Mouse (Mus musculus): ENCODE measurements around the gene Trim28. TPM values are rescaled to one million over a fixed set of nuclear protein-coding genes. Genes with fewer than 3 reads are reported as not detected.

Trim28 gene
- total RNA-seq, 2 experiments from 2014 or later = 148 to 165 TPM

DNA sequence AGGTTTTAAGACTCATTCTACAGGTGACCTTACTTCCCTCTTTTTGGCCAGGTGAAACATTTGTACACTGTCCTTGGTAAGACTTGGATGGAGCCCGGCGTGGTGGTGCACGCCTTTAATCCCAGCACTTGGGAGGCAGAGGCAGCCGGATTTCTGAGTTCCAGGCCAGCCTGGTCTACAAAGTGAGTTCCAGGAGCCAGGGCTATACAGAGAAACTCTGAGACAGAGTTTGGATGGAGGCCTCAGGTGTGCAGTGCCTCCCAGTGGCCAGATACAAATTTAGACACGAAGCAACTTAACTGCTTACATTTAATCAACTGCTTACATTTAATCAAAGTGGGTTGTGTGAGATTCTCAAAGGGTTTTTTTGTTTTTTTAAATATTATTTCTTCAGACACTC is 32.2 kb downstream of the Trim28 start:
- intact Hi-C loops (cut with DNase I) = no loop called here
- DNase-seq = peak in 1 of 2 experiments; percentile 49

DNA sequence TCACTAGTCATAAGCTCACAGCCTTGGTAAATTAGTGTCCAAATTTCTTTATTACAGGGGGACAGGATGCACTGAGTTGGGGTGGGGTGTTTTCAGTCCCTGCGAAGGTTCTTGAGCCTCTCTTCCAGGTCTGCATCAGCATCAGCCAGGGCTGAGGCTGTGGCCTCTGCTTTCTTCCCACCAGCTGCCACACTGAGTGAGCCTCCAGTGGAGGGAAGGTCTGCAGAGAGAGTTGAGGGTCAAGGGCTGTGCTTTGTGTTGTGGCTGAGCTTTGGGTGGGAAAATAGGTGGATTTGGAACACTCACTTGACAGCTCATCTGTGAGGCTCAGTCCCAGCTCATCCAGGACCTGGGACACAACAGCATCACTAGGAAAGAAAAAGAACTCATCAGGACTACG is 33.1 kb downstream of the Trim28 start:
- intact Hi-C loops (cut with DNase I) = no loop called here
- no peak for DNase-seq

DNA sequence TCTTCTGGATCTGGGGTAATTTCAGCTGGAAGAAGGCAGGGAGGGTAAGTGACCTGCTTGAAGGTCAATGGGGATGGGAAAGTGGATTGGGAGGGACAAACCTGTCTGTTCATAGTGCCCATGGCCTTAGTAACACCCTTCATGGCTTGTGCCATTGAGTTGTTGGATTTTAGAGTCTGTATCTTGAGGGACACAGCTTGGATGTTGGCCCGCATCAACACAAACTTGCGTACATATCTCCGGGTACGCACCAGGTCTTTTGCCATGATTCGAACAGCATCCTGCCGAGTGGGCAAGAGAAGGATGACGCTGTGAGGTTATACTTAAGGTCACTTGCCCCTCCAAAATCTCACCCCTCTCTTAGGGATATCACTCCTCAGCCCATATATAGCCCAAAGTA is 33.6 kb downstream of the Trim28 start:
- intact Hi-C loops (cut with DNase I) = no loop called here
- no peak for DNase-seq

DNA sequence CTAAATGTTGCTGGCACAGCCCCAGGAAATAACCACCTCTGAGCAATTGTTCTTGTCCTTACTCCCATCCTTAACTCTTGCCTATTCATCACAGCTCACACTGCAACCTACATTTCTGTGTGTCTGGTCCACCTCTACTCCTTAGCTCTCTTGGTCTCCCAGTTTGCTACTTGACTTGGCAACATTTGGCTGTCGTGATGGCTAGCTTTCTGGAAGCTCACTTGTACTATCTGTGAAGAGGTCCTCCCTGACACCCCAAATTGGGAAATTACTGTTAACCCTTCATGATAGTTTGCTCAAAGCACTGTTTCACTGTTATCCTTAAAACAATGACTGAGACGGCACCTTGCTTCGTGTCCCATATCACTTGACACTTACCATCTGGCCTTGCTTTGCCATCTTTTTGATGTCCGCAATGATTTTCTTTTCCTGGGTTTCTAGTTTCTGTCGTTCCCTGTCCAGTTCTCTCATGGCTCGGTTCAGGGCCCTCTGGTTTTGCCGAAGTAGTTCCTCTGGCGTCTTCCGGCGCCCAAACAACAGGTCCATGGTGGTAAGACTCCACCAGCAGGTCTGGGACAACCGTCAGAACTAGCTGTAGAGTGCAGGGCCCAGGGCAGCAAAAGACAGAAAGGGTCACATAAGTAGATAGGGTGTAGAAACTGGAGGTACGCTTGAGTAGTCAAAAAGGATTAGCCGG is 34.7 kb downstream of the Trim28 start:
- DNase-seq = no peak
- intact Hi-C loops (cut with DNase I) = no loop called here

DNA sequence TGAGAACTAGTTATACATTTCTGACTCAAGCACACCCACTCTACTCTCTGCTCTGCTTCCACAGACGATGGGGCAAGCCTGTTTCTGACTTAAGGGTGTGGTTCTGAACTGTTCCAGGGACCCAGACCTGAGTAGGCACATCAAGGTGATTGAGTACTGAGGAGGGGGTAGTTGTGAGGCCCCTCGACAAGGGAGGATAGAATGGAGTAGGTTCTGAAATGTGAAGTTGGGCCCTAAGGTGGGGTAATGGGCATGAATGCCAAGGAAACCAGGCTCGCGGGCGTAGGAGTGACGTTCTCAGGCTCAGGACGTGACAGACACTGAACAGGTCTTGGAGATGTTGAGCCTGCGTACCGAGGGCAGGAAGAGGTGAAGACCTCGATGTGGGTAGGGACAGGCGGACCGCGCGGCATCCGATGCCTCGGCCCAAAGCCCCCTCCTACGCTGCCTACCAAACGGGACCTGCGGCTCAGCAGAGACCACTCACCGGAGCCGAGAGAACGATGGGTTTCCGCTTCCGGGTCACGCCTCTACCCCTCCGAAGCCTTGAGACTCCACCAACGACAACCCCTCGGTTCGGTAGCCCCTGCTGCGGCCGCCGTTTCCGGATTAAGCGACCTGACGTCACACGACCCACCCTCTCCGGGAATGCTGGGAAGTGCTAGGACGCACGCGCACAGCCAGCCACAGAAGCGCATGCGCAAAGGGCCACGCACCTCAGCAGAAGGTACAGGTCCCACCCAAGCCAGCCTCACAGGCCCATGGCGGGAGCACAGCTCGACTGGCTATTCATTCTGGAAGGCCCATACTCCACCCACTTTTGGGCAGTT is 35.4 kb downstream of the Trim28 start, which contains the start of gene Chmp2a:
Gene Chmp2a, minus strand, starts transcription at position 660 of the 830 bp plus-strand sequence.
- intact Hi-C loops (cut with DNase I) = no loop called here
- peak; percentile 97 to 98 for DNase-seq

DNA sequence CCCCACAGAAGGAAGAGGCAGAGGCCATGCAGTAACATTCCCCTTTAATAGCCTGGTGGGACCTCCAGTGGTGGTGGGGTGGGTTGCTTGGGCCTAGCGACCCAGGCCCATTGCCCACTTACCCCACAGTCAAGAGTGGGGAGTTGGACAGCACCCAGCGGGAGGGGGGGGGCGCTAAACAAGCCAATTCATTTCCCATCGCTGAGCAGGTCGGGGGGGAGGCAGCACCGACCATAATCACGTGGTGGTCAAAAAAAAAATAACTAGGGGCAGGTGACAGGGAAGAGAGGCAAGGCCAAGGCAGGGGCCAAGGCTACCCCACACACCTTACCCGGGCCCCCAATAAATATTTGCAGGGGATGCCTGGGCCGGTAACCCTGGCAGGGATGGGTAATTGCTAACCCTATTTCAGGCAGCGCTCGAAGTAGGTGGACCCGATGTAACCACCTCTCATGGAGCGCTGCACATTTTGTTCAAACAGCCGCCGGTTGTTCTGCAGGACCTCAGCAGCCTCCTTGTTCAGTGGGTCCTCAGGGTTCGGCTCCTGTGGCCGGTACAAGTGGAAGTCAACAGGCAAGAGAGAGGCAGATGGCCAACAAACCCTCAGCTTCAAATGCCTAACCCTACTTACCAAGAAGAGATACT is 36.4 kb downstream of the Trim28 start:
- no peak for DNase-seq
- intact Hi-C loops (cut with DNase I) = loop anchor here (5.0 kb wide), 2 partner anchors 58 to 113 kb away; partner anchors contain the start of genes Rps5 and Zfp446

DNA sequence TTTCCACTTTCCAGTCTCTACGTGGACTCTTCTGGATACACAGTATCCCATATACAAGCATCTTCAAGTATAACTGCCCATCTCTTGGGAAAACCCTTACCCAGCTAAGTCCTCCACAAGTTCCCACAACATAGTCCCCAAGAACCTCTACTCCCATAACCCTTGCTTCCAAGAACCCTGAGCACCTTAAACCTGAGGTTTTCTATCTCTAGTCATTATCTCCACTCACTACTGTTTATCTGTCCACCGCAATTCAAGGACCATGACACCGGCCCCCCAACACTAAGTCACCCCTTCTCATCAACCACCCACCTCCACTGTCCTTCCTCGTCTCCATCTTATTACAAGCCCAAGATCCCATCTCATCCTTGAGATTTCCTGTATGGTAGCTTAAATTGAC is 37.9 kb downstream of the Trim28 start:
- intact Hi-C loops (cut with DNase I) = loop anchor here (5.0 kb wide), 2 partner anchors 60 to 115 kb away; partner anchors contain the start of genes Rps5 and Zfp446
- DNase-seq = no peak

DNA sequence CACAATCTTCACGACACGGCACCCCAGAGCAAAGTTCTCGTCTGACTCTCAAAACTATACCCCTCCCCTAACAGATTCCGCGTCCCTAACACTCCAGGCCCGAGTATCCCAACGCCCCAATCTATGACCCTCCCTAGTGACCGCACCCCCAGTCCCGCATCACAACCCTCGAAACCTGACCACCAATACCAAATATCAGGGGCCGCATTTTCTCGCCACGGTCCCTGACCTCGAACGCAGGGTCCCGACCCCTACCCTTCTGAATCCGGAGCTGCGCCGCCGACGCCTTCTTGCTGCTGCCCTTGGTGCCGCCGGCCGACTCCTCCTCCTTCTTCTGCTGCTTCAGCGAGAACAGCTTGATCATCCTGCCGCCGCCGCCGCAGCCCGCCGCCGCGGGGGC is 38.5 kb downstream of the Trim28 start:
- intact Hi-C loops (cut with DNase I) = loop anchor here (5.0 kb wide), 2 partner anchors 60 to 115 kb away; partner anchors contain the start of genes Rps5 and Zfp446
- peak in 1 of 2 experiments; percentile 63 for DNase-seq

DNA sequence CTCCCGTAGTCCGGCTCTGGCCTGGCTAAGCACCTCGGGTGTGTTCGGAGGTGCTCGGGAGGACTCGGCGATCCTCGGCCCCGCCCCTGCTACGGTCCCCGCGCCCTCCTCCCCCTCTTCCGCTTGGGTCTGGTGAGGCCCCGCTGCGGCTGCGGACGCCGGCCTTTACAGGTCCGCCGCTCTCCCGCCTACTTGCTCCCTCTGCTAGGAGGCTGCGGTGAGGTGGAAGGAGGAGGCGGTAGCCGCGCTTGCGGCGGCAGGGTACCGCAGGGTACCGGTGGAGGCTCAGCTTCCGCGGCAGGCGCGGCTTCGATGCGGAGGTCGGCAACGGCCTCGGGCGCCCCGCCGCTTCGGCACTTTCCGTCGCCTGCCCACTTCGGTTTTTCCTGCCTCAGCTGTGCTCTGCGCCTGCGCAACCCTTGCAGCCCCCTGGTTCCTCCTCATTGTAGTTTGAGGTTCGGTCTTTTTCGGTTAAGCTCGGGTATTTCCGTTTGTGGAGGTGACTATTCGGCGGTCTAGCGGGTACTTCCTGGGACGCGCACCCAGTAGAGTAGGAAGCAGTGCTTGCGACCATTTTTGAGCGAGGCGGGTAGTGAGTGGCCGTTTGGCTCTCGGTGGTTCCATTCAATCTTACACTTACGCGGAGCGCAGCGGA is 39.1 kb downstream of the Trim28 start, which contains the start of gene Ube2m:
Gene Ube2m, minus strand, starts transcription at position 375 of the 655 bp plus-strand sequence.
- DNase-seq = peak; percentile 99
- intact Hi-C loops (cut with DNase I) = loop anchor here (5.0 kb wide), 2 partner anchors 61 to 116 kb away; partner anchors contain the start of genes Rps5 and Zfp446

DNA sequence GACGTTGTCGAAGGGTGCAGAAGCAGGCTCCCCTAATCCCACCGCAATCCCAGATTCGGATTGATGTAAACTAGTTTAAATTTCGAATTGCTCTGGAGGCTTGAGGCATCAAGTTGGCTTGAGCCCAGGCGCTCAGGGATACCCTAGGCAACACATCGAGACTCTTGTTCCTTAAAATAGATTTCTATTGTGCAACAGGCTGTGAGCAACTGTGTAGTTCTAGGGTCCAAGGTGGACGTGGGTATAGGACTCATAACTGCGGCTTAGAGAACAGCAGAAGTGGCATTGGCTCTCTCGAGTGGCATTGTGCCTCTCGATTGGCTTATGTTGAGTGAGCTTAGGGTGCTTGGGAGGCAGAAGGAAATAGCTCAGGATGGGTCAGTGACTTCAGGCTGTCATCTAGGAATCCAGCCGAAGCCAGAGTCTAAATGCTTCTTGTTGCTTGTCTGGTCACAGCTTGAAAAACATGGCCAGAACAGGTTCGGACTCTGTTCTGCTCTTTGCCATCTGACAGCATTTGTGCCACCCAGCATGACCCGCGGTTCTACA is 39.8 kb downstream of the Trim28 start:
- intact Hi-C loops (cut with DNase I) = loop anchor here (5.0 kb wide), 2 partner anchors 61 to 116 kb away; partner anchors contain the start of genes Rps5 and Zfp446
- DNase-seq = no peak

DNA sequence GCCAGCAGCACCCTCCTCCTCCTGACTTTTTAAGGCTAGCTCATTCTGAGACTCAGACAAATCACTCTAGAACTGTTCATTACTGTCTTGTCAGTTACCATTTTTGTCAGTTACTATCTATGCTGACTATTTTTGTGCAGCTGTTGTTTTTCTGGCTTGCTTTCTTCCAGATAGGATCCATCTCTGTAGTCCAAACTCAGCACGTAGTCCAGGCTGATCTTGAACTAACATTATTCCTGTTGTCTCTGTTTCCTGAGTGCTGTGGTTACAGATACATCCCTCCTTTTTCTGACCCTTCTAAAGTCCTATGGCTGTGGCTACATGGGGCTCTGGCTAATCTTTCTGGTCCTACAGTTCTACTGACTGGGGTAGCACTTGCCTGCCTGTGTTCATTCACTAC is 40.3 kb downstream of the Trim28 start:
- DNase-seq = no peak
- intact Hi-C loops (cut with DNase I) = loop anchor here (5.0 kb wide), 2 partner anchors 62 to 117 kb away; partner anchors contain the start of genes Rps5 and Zfp446

DNA sequence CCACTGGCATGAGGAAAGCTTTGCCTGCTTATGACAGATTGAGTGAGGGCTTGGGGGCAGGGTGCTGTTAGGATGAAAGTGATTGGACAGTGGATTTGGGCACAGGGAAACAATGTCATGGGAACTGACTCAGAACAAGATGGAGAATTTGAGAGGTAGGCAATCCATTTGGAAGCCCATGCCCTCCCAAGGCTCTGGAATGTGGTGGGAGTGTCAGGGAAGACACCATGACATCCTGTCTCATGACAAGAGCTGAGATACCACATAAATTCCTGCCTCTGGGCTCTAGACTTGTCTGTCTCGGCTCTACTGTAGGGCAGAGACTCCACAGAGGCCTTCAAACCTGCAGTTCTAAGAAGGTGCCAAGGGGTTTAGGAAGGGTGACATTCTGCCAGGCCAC is 42.3 kb downstream of the Trim28 start:
- intact Hi-C loops (cut with DNase I) = no loop called here
- DNase-seq = no peak

DNA sequence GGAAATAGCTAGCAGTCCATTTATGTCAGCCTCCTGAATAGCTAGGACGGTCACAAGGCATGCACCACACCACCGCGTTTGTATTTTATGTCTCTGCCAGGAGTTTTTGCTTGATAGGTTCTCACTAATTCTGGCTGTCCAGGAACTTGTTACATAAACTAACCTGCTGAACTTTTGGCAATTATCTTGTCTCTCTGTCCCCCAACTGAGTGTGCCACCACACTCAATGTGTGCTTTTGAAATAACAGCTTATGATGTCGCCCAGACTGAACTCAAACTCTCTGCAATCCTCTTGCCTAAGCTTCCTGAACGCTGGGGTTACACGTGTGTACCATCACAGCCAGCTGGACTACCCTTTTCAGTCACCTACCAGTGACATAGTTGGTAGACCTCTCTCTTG is 43.6 kb downstream of the Trim28 start:
- no peak for DNase-seq
- intact Hi-C loops (cut with DNase I) = no loop called here

DNA sequence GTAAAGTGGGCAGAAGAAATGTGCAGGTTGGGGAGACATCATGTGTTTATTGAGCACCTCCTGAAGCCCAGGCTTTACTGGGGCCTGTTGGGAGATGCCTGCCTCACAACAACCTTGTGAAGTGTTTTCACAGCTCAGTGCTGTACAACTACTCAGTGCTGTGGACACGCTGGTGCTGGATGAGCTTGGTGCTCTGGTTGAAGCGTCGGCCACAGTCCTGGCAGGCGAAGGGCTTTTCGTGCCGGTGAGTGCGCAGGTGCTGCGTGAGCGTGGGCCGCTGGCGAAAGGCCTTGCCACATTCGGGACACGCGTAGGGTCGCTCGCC is 44.2 kb downstream of the Trim28 start:
- intact Hi-C loops (cut with DNase I) = no loop called here
- DNase-seq = no peak

DNA sequence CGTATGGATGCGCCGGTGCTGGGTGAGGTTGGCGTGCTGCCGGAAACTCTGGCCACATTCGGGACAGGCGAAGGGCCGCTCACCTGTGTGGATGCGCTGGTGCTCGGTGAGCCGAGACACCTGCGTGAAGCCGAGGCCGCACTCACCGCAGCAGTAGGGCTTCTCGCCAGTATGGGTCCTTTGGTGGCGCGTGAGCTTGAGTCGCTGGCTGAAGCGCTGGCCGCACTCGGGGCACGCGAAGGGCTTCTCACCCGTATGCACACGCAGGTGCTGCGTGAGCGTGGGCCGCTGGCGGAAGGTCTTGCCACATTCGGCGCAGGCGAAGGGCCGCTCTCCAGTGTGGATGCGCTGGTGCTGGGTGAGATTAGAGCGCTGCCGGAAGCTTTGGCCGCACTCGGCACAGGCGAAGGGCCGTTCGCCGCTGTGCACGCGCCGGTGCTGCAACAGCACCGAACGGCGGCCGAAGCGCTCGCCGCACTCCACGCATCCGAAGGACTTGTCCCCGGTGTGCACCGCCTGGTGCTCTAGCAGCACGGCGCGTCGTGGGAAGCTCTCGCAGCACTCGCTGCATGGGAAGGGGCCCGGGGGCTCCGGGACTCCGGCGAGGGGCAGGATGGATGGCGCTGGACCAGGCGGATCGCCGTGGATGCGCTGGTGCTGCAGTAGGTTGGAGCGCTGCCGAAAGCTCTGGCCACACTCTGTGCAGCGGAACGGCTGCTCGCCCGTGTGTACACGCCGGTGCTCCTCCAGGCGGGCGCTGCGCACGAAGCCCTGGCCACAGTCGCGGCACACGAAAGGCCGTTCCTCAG is 44.7 kb downstream of the Trim28 start:
- intact Hi-C loops (cut with DNase I) = no loop called here
- DNase-seq = peak in 1 of 2 experiments; percentile 38

DNA sequence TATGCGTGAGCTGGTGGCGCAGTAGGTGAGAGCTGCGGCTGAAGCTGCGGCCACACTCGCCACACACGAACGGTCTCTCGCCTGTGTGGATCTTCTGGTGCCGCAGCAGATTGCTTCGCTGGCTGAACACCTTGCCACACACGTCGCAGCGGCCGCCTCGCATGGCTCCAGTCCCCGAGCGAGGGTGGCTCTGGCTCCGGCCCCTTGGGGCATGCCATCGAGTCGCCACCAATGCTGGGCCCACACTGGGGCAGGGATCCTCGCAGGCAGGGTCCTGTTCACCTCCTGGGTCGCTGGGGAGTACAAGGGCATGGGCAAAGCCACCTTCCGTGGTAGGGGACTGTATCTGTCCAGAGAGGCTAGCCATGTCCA is 45.3 kb downstream of the Trim28 start:
- intact Hi-C loops (cut with DNase I) = no loop called here
- DNase-seq = no peak

DNA sequence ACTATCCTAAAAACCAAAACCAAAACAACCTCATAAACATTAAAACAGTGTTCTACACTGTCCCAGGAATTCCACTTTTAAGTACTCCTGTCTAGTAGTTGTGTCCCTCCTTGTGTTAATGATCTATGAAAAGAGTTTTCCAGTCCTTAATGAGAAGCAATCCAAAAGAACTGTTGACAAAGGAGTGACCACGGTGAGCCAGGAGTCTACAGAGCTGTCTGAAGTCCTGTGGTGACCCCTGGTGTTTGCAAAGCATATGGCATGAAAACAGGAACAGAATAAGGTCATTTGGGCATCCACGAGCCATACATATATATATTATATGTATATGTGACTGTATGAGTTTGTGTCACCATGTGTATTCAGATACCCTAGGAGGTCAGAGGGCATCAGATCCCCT is 47.2 kb downstream of the Trim28 start:
- intact Hi-C loops (cut with DNase I) = loop anchor here (1.0 kb wide), 2 partner anchors 37 to 133 kb away; no protein-coding TSS in a partner anchor

DNA sequence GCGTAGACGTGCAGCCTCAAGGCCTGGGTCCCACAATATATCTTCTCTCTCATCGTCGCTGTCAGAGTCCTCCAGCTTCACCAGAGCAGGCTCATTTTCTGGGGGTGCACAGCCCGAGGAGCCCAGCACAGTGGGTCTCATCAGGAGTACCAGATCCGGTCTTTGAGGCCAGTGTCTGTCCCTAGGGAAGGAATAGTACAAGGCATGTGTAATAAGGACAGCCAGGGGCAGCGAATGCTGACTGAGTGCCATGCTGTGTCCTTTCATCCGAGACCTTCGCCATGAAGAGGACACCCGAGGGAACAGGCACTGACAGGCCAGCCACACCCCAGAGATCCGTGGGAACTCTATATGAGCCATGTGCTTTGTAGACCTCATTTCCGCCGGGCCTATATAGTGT is 54.1 kb downstream of the Trim28 start:
- no peak for DNase-seq
- intact Hi-C loops (cut with DNase I) = loop anchor here (5.0 kb wide), 3 partner anchors 224 to 576 kb away; partner anchors contain the start of genes Lig1, Zfp606 and Zswim9

More for the DNA sequence above, 47.2 kb downstream of the Trim28 start:
- peak; percentile 79 to 85 for DNase-seq

DNA sequence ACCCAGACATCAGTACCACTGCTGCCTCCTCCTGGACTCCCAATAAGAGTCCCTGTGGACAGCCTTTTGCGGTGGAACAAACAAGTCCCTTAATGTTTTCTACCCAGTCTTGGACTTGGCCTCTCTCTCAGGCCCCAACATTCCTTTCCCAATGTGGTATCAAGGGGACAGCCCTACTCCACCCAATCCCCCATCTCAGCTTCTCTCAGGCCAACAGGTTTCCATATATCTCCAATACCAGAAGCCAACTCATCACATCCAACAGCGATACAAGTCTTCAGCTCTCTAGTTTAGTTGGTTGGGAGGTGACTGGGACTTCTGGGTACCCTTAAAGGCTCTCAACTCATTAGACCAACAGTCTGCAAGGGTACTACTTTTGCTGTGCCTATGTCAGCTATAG is 54.6 kb downstream of the Trim28 start:
- intact Hi-C loops (cut with DNase I) = loop anchor here (5.0 kb wide), 3 partner anchors 224 to 576 kb away; partner anchors contain the start of genes Lig1, Zfp606 and Zswim9

More for the DNA sequence above, 54.6 kb downstream of the Trim28 start:
- no peak for DNase-seq
